Mouse (Mus musculus): ENCODE data around the gene Syde2.

DNA sequence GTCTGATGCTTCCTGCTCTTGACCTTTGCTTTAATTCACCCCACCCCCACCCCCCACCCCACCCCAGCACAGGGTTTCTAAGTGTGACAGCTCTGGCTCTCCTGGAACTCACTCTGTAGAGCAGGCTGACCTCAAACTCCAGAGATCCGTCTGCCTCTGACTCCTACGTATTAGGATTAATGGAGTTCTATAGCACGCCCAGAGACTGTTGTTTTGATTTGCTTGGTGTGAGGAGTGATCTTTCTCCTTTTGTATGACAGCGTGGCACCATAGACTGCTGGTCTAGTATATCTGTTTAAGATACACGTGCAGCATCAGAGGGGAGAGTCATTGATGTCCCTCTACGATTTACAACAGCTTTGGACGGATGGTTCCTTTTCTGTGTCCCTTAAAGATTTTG lies 25.8 kb downstream of the Syde2 start:
- TF ChIP-seq CTCF (IDR thresholded peaks at IDR 0.05; ENCODE audit: insufficient read depth, low read depth, low read length) (no peak), POLR2A (IDR thresholded peaks at IDR 0.05; ENCODE audit: insufficient read depth, low read depth, low read length) (no peak)

All from olfactory bulb, adult 2 months (tissue).